Mouse (Mus musculus): ENCODE data around the gene Orai3.
"Not testable (repeated sequence)": the region's sequence is repeated elsewhere in the genome, so short reads cannot be mapped to it uniquely, and the experiment has no call there.

Orai3 gene

GRCm38 (mm10) chr7:127765756-127766155 lies 3.9 kb upstream of the Orai3 start:
- DNase-seq = peak; percentile 53

- no peak for DNase-seq
These were observed 2.6 kb upstream of the Orai3 start for GRCm38 (mm10) chr7:127766851-127767609.

- DNase-seq = no peak
These were observed 1.8 kb upstream of the Orai3 start for GRCm38 (mm10) chr7:127767671-127768345.

- DNase-seq = peak; percentile 21
These were observed 1.1 kb upstream of the Orai3 start for GRCm38 (mm10) chr7:127768346-127768996.

- DNase-seq = peak; percentile 97
These were observed 520 bp upstream of the Orai3 start for GRCm38 (mm10) chr7:127768997-127769593.

GRCm38 (mm10) chr7:127770039-127770905 lies 657 bp downstream of the Orai3 start:
- no peak for DNase-seq

GRCm38 (mm10) chr7:127771262-127771661 lies 1.6 kb downstream of the Orai3 start:
- DNase-seq = no peak

GRCm38 (mm10) chr7:127772080-127772479 lies 2.5 kb downstream of the Orai3 start:
- DNase-seq = no peak

GRCm38 (mm10) chr7:127772557-127772956 lies 2.9 kb downstream of the Orai3 start:
- no peak for DNase-seq

GRCm38 (mm10) chr7:127773664-127774384 lies 4.2 kb downstream of the Orai3 start:
- DNase-seq = peak; percentile 79

GRCm38 (mm10) chr7:127775837-127776236 lies 6.2 kb downstream of the Orai3 start:
- not testable (repeated sequence) for DNase-seq

GRCm38 (mm10) chr7:127776426-127776825 lies 6.8 kb downstream of the Orai3 start, which contains the start of gene Setd1a:
TSS of gene Setd1a (plus strand) at chr7:127776670.
- DNase-seq = peak; percentile 92

- DNase-seq = peak; percentile 98
These were observed 7.4 kb downstream of the Orai3 start for GRCm38 (mm10) chr7:127776878-127777473.

- DNase-seq = peak; percentile 76
These were observed 8.1 kb downstream of the Orai3 start for GRCm38 (mm10) chr7:127777474-127778266.

- no peak for DNase-seq
These were observed 8.7 kb downstream of the Orai3 start for GRCm38 (mm10) chr7:127778350-127778749.

- no peak for DNase-seq
These were observed 15.7 kb downstream of the Orai3 start, which contains the start of gene Gm49388 for GRCm38 (mm10) chr7:127785308-127785707. TSS of gene Gm49388 (plus strand) at chr7:127785608.

GRCm38 (mm10) chr7:127797076-127797845 lies 27.6 kb downstream of the Orai3 start:
- no peak for DNase-seq

GRCm38 (mm10) chr7:127798591-127798990 lies 29.0 kb downstream of the Orai3 start:
- DNase-seq = no peak

GRCm38 (mm10) chr7:127799211-127799610 lies 29.6 kb downstream of the Orai3 start:
- no peak for DNase-seq

Data from kidney, postnatal 14 days (tissue).